Mouse (Mus musculus) kidney, adult 2 months (tissue): ENCODE measurements at regions not wholly inside any gene's neighbourhood (a gene's known extent, or its start where the extent isn't known, plus 50 kb on each side); places are given as distances from the start of the nearest gene placed in this dataset.

Source experiments
- CTCF ChIP-seq: fragments of 200-500 bp; conservative IDR thresholded peaks from 2 replicates; pipeline ENCODE4 v1.5.1; 2011; ENCODE audit warnings: low read depth, mild to moderate bottlenecking, control low read depth, low read length, moderate library complexity, mixed read lengths; ENCODE audit not compliant: insufficient read depth, insufficient read length
- POLR2A ChIP-seq: fragments of 200-500 bp; IDR thresholded peaks from one replicate; pipeline ENCODE4 v1.6.1; 2011; ENCODE audit warnings: low read depth, low read length, control low read depth

DNA sequence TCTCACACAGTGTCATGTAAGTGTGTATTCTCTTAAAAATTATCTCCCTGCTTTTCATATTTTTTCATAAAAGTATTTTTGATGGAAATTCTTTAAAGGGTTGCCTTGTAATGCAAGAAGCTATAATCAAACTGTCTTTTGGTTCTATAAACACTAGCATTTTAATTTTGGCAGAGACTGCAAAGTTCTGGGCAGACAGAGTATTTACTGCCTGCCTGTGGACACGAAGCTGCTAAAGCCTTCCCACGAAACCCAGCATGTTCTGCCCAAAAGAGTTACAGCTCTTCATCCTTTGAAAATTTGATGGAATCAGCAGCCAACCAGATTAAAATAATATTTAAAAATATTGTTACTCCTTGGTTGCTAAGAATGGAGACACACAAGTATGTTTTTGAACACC is 538.7 kb downstream of the Col12a1 start:
- TF ChIP-seq CTCF, result no peak
- no peak for TF ChIP-seq POLR2A
